In genomic region chr13:44730939-44731551, GRCm38 (mm10) we compare ENCODE assay signal across 8 mouse cellular contexts. TPM values are rescaled to one million over a fixed set of nuclear protein-coding genes. Genes with fewer than 3 reads are reported as not detected.
A peak's percentile ranks its signal among the peaks of the same experiment; 100 is the strongest.
DNase-seq lines count a peak whose midpoint lies in the region; ATAC-seq and TF ChIP-seq lines count a peak whose summit lies in the region.

No protein-coding gene starts in this region.

- peak; percentile 91 for DNase-seq in G1E (ENCODE audit: low spot score)
- DNase-seq in cerebellum, adult 18-20 months = peak; percentile 86 to 87
- DNase-seq in heart, postnatal 36 days = peak; percentile 91 to 98
- DNase-seq in layer of hippocampus, adult 8-10 months (ENCODE audit: low spot score in 2 of 2) = peak; percentile 89 to 90
- peak; percentile 94 for DNase-seq in lung, embryonic 14.5 days
- DNase-seq in testis, postnatal 14 days (ENCODE audit: low spot score) = peak; percentile 91

- peak overlapping the region; percentile 89 for H3K9ac ChIP-seq in forebrain, embryonic 16.5 days (replicated peaks; ENCODE audit: low read depth, low read length)
- peak overlapping the region; percentile 87 for H3K9ac ChIP-seq in lung, embryonic 14.5 days

- no peak for TF ChIP-seq CTCF in G1E (IDR thresholded peaks at IDR 0.05; ENCODE audit: low read depth, low read length)
- no peak for TF ChIP-seq CTCF in lung, embryonic 14.5 days (IDR thresholded peaks at IDR 0.05; ENCODE audit: low read depth)

- peak overlapping the region; percentile 99 for H3K27ac ChIP-seq in forebrain, embryonic 16.5 days (ENCODE audit: low read length)
- H3K27ac ChIP-seq in lung, embryonic 14.5 days (ENCODE audit: low read depth) = peak overlapping the region; percentile 94

- H3K9me3 ChIP-seq in G1E (replicated peaks) = no peaks in the 10 kb centered on the region
- H3K9me3 ChIP-seq in forebrain, embryonic 16.5 days (ENCODE audit: control insufficient read depth, low read length) = no peaks in the 10 kb centered on the region
- no peaks in the 10 kb centered on the region for H3K9me3 ChIP-seq in lung, embryonic 14.5 days (ENCODE audit: low read depth, low read length)

- peaks cover 44% of the 10 kb centered on the region for H3K4me1 ChIP-seq in G1E (ENCODE audit: insufficient read depth, low read depth, low read length)
- H3K4me1 ChIP-seq in forebrain, embryonic 16.5 days (replicated peaks; ENCODE audit: control insufficient read depth, insufficient read depth, low read length) = peaks cover 14% of the 10 kb centered on the region
- H3K4me1 ChIP-seq in lung, embryonic 14.5 days (ENCODE audit: insufficient read depth) = no peaks in the 10 kb centered on the region; the same call in 1 of the 2 replicates

- H3K4me2 ChIP-seq in forebrain, embryonic 16.5 days (ENCODE audit: low read length) = peak overlapping the region; percentile 67
- peak overlapping the region; percentile 66 for H3K4me2 ChIP-seq in lung, embryonic 14.5 days

- 0% methylated on average over 36 of the region's 41 CpGs for WGBS in forebrain, embryonic 16.5 days
- WGBS in lung, embryonic 14.5 days = under 1% methylated on average over 36 of the region's 41 CpGs

- peaks cover 14% of the 10 kb centered on the region for H3K36me3 ChIP-seq in G1E (replicated peaks)
- H3K36me3 ChIP-seq in forebrain, embryonic 16.5 days (ENCODE audit: control insufficient read depth, insufficient read depth) = no peaks in the 10 kb centered on the region
- H3K36me3 ChIP-seq in lung, embryonic 14.5 days (ENCODE audit: insufficient read depth) = no peaks in the 10 kb centered on the region

- H3K4me3 ChIP-seq in G1E (ENCODE audit: low read depth, low read length) = peak overlapping the region; percentile 86
- peak overlapping the region; percentile 89 for H3K4me3 ChIP-seq in forebrain, embryonic 16.5 days (replicated peaks; ENCODE audit: low read length)
- peak overlapping the region; percentile 71 for H3K4me3 ChIP-seq in lung, embryonic 14.5 days (ENCODE audit: low read depth, low read length)

- no peaks in the 10 kb centered on the region for H3K27me3 ChIP-seq in G1E (ENCODE audit: insufficient read depth, low read length)
- H3K27me3 ChIP-seq in forebrain, embryonic 16.5 days (replicated peaks; ENCODE audit: control insufficient read depth, insufficient read depth, low read length) = no peaks in the 10 kb centered on the region
- H3K27me3 ChIP-seq in lung, embryonic 14.5 days (ENCODE audit: insufficient read depth, low read length) = no peaks in the 10 kb centered on the region

- intact Hi-C loops in heart, postnatal 36 days (cut with DNase I) = loop anchor here (2.0 to 5.0 kb wide), 6 partner anchors 314 to 934 kb away; no protein-coding TSS in a partner anchor

- peak; percentile 51; the same call in 1 of the 2 replicates for ATAC-seq in G1E (ENCODE audit: extremely low read depth, insufficient number of reproducible peaks, low FRiP score, poor library complexity, severe bottlenecking)
- ATAC-seq in forebrain, embryonic 16.5 days = peak; percentile 80
- ATAC-seq in lung, embryonic 14.5 days (ENCODE audit: insufficient read depth) = peak; percentile 80
- ATAC-seq in neutrophil, adult 5-6 weeks (ENCODE audit: extremely low read depth, insufficient number of reproducible peaks, low FRiP score, poor library complexity, severe bottlenecking) = peak; percentile 49

RNA-seq across cellular contexts. Expression of gene Jarid2, which starts 1.8 kb away (rescaled TPM):
- total RNA-seq in G1E (2014; fragmentation: Nextera tagmentation) (93.6 and 104 TPM in 2 replicates), G1E (2017) (23.4 and 29.9 TPM in 2 replicates)
- polyA plus RNA-seq in G1E (2012) = 39.5 and 42.3 TPM in 2 replicates
- polyA plus RNA-seq in forebrain, embryonic 16.5 days (2015; fragmentation: Nextera tagmentation; extraction: Ambion mirVana) = 36.6 and 37.5 TPM in 2 replicates
- 10 to 100 TPM; 24.5 to 32.7 TPM for total RNA-seq in heart, postnatal 36 days (2021)
- total RNA-seq in layer of hippocampus, adult 8-10 months (2022) = 10 to 100 TPM; 26.2 to 32.8 (median 31.4) TPM
- polyA plus RNA-seq in lung, embryonic 14.5 days (2014; fragmentation: Nextera tagmentation; extraction: Ambion mirVana) = 17.6 and 18.4 TPM in 2 replicates
- total RNA-seq in neutrophil, adult 5-6 weeks (2017) = 48.0 and 50.3 TPM in 2 replicates

Comparison
In these comparisons a context has a peak if more than half of its experiments do, and no peak if none do; other contexts are left out.
1. Peak in every context shown above with its lines: DNase-seq, ATAC-seq, H3K4me3 ChIP-seq and H3K27ac ChIP-seq.